Mouse (Mus musculus) midbrain, embryonic 16.5 days (tissue): ENCODE results near the gene Lypd6b. TPM values are rescaled to one million over a fixed set of nuclear protein-coding genes. Genes with fewer than 3 reads are reported as not detected.

Experiments used
- ATAC-seq: fragments of 200-750 bp; cut with Nextera tagmentation; 2 replicates; pipeline ENCODE4 v1.8.0; 2017; ENCODE audit warnings: moderate TSS enrichment
- H3K27ac ChIP-seq: fragments of 300-500 bp; sonication (generic); 2 replicates; pipeline ENCODE4 v1.5.1; 2014; ENCODE audit warnings: mild to moderate bottlenecking, low read length, mixed read lengths
- H3K27me3 ChIP-seq: fragments of 300-500 bp; sonication (generic); 2 replicates; pipeline ENCODE4 v1.6.1; 2014; ENCODE audit warnings: low read depth, low read length, mixed read lengths; ENCODE audit not compliant: control insufficient read depth, insufficient read depth
- H3K36me3 ChIP-seq: fragments of 300-500 bp; sonication (generic); 2 replicates; pipeline ENCODE4 v1.6.1; 2014; ENCODE audit warnings: mild to moderate bottlenecking, low read length, moderate library complexity, mixed read lengths; ENCODE audit not compliant: control insufficient read depth, insufficient read depth
- H3K4me1 ChIP-seq: fragments of 300-500 bp; sonication (generic); 2 replicates; pipeline ENCODE4 v1.6.1; 2014; ENCODE audit warnings: mild to moderate bottlenecking, low read length, mixed read lengths; ENCODE audit not compliant: control insufficient read depth, insufficient read depth
- H3K4me2 ChIP-seq: fragments of 300-500 bp; sonication (generic); 2 replicates; pipeline ENCODE4 v1.6.1; 2014; ENCODE audit warnings: mild to moderate bottlenecking, low read length, mixed read lengths
- H3K4me3 ChIP-seq: fragments of 300-500 bp; sonication (generic); 2 replicates; pipeline ENCODE4 v1.5.1; 2014; ENCODE audit warnings: low read depth, mild to moderate bottlenecking, low read length, moderate library complexity, mixed read lengths
- H3K9ac ChIP-seq: fragments of 300-500 bp; sonication (generic); 2 replicates; pipeline ENCODE4 v1.6.1; 2014; ENCODE audit warnings: low read depth, low read length, mixed read lengths
- H3K9me3 ChIP-seq: fragments of 300-500 bp; sonication (generic); replicated peaks from 2 replicates; pipeline ENCODE4 v1.6.1; 2014; ENCODE audit warnings: mild to moderate bottlenecking, low read length, mixed read lengths; ENCODE audit not compliant: control insufficient read depth, poor library complexity, severe bottlenecking
- WGBS: fragments of 180-500 bp; shearing (Covaris S2); extraction: QIAGEN DNeasy Blood & Tissue Kit; methylation state at CpG from one replicate; pipeline ENCODE4 v1.1.7; 2014; 5-methylcytosine and 5-hydroxymethylcytosine counted together
- polyA plus RNA-seq: library from polyadenylated mRNA; unstranded; fragments of >200 nt; fragmentation: Nextera tagmentation; extraction: Ambion mirVana; gene quantifications from 2 replicates; pipeline ENCODE4 v1.2.1, GENCODE M21; 2015

Lypd6b gene
- polyA plus RNA-seq, 1 experiment from 2014 or later = 20.5 TPM

DNA sequence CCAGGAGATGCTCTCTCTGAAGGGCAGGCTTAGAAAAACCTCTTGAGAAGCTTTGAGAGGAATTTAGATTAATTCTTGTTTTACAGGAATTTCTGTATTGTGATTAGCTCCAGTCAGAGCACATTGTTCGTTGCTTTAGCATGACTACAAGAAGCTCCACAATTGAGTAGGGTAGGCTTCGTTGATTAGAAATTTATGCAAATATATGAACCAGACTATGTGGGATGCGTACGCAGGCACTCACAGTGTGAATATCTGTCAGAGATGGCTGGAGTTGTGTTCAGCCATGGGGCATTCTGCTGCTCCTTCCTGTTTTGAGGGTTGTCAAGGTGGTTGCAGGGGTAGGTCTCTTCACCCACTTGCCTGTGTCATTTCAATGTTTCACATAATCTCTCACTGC, 100.9 kb downstream of the Lypd6b start:
- no peaks in the 10 kb centered on the region for H3K27me3 ChIP-seq
- ATAC-seq = no peak
- H3K36me3 ChIP-seq = no peaks in the 10 kb centered on the region
- peaks cover 5% of the 10 kb centered on the region; the same call in 1 of the 2 replicates for H3K4me1 ChIP-seq
- H3K4me3 ChIP-seq = no peak overlapping the region
- H3K4me2 ChIP-seq = no peak overlapping the region
- no peak overlapping the region for H3K9ac ChIP-seq
- no peaks in the 10 kb centered on the region for H3K9me3 ChIP-seq
- 64% methylated on average over 4 of the region's 4 CpGs for WGBS
- no peak overlapping the region for H3K27ac ChIP-seq

DNA sequence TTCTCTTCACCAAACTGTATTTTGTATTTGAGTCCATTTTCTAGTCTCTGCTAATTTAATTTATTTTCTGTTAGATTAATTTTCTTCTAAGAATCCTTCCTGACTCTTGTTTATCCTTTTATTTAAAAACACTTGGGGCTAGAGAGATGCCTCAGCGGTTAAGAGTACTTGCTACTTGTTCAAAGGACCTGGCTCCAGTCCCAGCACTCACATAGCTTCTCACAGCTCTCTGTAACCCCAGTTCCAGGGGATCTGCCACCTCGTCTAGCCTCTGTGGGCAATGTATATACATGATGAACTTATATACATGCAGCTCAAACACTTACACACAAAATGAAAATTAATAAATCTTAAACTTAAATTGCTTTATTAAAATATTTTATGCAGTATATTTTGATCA, 103.2 kb downstream of the Lypd6b start:
- Histone ChIP-seq H3K36me3 (no peaks in the 10 kb centered on the region), H3K9ac (no peak overlapping the region), H3K4me2 (no peak overlapping the region), H3K4me3 (no peak overlapping the region), H3K9me3 (no peaks in the 10 kb centered on the region), H3K4me1 (no peaks in the 10 kb centered on the region), H3K27me3 (no peaks in the 10 kb centered on the region), H3K27ac (no peak overlapping the region)
- ATAC-seq = no peak
- 63% methylated on average over 2 of the region's 2 CpGs for WGBS

DNA sequence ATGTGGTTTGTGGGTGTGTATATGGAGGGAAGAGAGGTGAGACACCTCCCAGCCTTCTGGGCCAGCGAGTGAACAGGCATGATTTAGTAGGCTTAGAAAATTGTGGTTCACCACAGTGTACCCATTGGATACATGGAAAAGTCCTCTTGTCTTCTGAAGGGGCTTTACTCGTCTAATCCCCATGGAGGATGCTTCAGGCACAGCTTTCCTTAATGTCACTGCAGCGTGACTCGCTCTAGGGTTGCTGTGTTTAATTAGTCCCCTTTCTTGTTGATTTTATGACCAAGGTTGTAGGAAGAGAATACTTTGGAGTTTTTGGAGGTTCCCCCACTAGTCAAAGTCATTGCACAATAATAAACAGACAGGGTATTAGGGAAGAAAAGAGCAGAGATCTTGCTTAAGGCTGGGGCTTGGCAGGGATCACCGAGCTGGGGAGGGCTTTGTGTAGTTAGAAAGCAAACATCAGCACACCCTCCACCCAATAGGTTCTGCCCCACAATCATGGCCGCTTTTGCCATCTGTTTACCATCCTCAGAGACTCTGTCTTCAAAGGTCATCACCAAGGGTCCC, 122.4 kb downstream of the Lypd6b start:
- ATAC-seq = no peak
- H3K9me3 ChIP-seq = no peaks in the 10 kb centered on the region
- H3K27me3 ChIP-seq = no peaks in the 10 kb centered on the region
- 66% methylated on average over 6 of the region's 6 CpGs for WGBS
- H3K4me1 ChIP-seq = peaks cover 5% of the 10 kb centered on the region; the same call in 1 of the 2 replicates
- no peaks in the 10 kb centered on the region for H3K36me3 ChIP-seq
- H3K27ac ChIP-seq = no peak overlapping the region
- no peak overlapping the region for H3K4me2 ChIP-seq
- no peak overlapping the region for H3K9ac ChIP-seq
- no peak overlapping the region for H3K4me3 ChIP-seq

DNA sequence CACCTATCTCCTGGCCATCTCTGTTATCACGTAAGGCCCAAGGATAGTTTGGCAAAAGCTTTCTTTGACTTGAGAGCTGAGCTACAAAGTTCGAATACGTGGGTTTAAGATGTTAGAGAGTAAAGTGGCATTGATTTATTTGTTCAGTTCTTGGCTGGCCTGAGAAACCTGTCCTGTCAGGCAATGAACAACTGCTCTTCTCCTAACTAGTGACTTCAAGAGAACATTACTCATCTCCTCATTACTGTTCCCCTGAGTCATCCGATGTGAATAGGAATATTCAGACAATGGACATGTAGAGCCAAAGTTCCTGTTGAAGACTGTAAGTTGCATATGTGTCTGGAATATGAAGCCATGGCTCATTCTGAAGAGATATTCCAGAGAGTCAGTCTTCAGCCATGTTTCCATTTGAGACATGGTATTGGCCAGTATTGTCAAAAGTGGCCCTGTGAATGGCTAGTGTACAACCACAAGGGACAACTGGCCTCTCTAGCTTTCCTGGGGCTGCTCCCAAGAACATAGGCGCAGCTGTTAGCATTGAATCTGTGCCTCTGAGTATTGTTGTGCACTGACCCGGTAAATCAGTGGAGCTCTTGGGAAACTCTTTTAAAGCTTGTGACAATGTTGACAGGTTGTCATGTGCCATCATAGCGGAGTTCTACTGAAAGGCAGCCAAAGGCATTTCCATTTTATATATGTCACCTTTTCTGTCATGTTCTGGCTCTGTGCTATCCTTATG, 124.0 kb downstream of the Lypd6b start:
- H3K27me3 ChIP-seq = no peaks in the 10 kb centered on the region
- no peak overlapping the region for H3K9ac ChIP-seq
- no peak overlapping the region for H3K27ac ChIP-seq
- no peak for ATAC-seq
- peaks cover 5% of the 10 kb centered on the region; the same call in 1 of the 2 replicates for H3K4me1 ChIP-seq
- no peaks in the 10 kb centered on the region for H3K9me3 ChIP-seq
- no peaks in the 10 kb centered on the region for H3K36me3 ChIP-seq
- 67% methylated on average over 7 of the region's 7 CpGs for WGBS
- H3K4me3 ChIP-seq = no peak overlapping the region
- no peak overlapping the region for H3K4me2 ChIP-seq

DNA sequence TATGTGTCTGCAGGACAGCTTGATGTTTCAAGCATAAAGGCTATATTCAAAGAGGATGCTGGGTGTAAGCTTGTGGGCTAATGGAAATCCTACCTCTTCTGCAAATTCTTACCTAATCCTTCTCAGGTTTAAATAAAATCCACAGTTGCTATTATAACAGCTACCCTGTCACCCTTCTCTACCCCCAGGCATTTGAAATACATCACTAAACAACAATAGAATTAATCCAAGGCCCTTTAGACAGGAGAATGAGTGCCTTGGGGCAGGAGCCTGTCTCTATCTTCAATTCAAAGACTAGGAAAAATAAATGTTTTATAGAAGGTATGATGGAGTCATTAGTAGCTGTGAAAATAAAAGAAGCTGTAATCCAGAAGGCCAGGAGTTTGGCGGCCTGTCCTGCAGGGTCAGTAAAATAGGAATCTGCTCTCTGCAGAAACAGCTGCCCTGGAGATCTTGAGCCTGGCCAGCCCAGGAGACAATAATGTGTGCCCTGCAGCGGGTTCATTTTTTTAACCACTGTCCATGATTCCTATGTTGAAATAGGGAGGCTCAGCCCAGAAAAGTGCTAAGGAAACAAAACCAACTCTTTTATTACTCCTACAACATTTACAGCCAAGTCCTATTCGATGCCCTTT, 124.9 kb downstream of the Lypd6b start:
- no peak overlapping the region for H3K4me2 ChIP-seq
- peaks cover 7% of the 10 kb centered on the region for H3K4me1 ChIP-seq
- H3K9me3 ChIP-seq = no peaks in the 10 kb centered on the region
- no peaks in the 10 kb centered on the region for H3K27me3 ChIP-seq
- H3K27ac ChIP-seq = no peak overlapping the region
- H3K9ac ChIP-seq = no peak overlapping the region
- whole genome bisulfite sequencing = 49% methylated on average over 3 of the region's 3 CpGs
- ATAC-seq = no peak
- H3K4me3 ChIP-seq = no peak overlapping the region
- no peaks in the 10 kb centered on the region for H3K36me3 ChIP-seq

- Histone ChIP-seq H3K4me2 (no peak overlapping the region), H3K27ac (no peak overlapping the region), H3K36me3 (no peaks in the 10 kb centered on the region), H3K4me1 (peaks cover 4% of the 10 kb centered on the region; the same call in 1 of the 2 replicates), H3K4me3 (no peak overlapping the region), H3K27me3 (no peaks in the 10 kb centered on the region), H3K9me3 (no peaks in the 10 kb centered on the region), H3K9ac (no peak overlapping the region)
- WGBS = 15% methylated on average over 10 of the region's 10 CpGs
- no peak for ATAC-seq
These were observed 130.0 kb downstream of the Lypd6b start for GRCm38 (mm10) chr2:49917489-49917888.

DNA sequence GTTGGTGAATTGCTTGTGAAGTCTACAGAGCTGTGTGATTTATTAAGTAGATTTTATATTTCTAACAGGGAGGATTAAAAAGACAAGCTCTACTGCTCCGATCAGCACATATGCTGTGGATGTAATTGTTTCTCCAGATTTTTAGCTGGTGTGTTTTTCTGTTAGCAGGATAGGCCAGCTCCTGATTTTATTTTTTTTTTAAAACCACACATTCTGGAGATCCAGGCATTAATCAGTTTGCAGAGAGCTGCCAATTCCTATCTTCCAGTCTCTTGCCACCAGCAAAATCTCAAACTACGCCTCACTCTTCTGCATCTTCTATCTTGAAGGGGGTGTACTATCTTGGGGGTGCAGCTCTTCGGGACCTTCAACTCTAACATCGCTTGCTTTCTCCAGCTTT, 130.6 kb downstream of the Lypd6b start:
- 70% methylated on average over 4 of the region's 4 CpGs for WGBS
- Histone ChIP-seq H3K9me3 (no peaks in the 10 kb centered on the region), H3K36me3 (no peaks in the 10 kb centered on the region), H3K4me2 (no peak overlapping the region), H3K4me1 (peaks cover 4% of the 10 kb centered on the region; the same call in 1 of the 2 replicates), H3K27ac (no peak overlapping the region), H3K9ac (no peak overlapping the region), H3K4me3 (no peak overlapping the region), H3K27me3 (no peaks in the 10 kb centered on the region)
- ATAC-seq = no peak

DNA sequence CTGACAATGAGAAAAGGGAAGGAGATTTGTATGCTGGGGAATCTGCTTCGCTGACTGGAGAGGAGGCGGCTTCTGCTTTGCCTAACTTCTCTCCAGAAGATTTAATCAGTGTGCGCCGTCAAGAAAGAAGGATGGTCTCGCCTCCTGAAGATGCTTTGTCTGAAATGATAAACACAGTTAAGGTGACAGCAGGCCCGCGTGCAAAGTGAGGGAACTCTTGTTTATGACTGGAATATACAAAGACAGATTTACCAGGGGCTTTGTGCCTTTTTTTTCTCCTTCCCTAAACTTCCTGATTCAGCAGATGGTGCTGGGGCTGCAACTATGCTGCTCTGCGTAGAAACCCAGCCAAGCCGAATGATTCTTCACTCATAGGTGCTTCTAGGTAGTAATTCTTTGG, 131.2 kb downstream of the Lypd6b start:
- Histone ChIP-seq H3K27me3 (no peaks in the 10 kb centered on the region), H3K27ac (no peak overlapping the region), H3K4me3 (no peak overlapping the region), H3K4me1 (peaks cover 4% of the 10 kb centered on the region; the same call in 1 of the 2 replicates), H3K9me3 (no peaks in the 10 kb centered on the region), H3K36me3 (no peaks in the 10 kb centered on the region), H3K4me2 (no peak overlapping the region), H3K9ac (no peak overlapping the region)
- 28% methylated on average over 9 of the region's 9 CpGs for WGBS
- ATAC-seq = no peak

- H3K27ac ChIP-seq = no peak overlapping the region
- no peak for ATAC-seq
- H3K27me3 ChIP-seq = no peaks in the 10 kb centered on the region
- no peak overlapping the region for H3K4me3 ChIP-seq
- H3K36me3 ChIP-seq = no peaks in the 10 kb centered on the region
- 55% methylated on average over 8 of the region's 8 CpGs for WGBS
- no peaks in the 10 kb centered on the region for H3K9me3 ChIP-seq
- no peak overlapping the region for H3K9ac ChIP-seq
- H3K4me2 ChIP-seq = no peak overlapping the region
- H3K4me1 ChIP-seq = peaks cover 4% of the 10 kb centered on the region; the same call in 1 of the 2 replicates
These were observed 134.5 kb downstream of the Lypd6b start for GRCm38 (mm10) chr2:49921948-49922347.
